Mouse (Mus musculus): ENCODE measurements around the gene Col5a3. TPM values are rescaled to one million over a fixed set of nuclear protein-coding genes. Genes with fewer than 3 reads are reported as not detected.

Gene Col5a3
- total RNA-seq (2014; rRNA removed) (0.83 and 2.1 TPM in 2 replicates), polyA plus RNA-seq (2012; rRNA removed) (2.9 and 6.4 TPM in 2 replicates)

DNA sequence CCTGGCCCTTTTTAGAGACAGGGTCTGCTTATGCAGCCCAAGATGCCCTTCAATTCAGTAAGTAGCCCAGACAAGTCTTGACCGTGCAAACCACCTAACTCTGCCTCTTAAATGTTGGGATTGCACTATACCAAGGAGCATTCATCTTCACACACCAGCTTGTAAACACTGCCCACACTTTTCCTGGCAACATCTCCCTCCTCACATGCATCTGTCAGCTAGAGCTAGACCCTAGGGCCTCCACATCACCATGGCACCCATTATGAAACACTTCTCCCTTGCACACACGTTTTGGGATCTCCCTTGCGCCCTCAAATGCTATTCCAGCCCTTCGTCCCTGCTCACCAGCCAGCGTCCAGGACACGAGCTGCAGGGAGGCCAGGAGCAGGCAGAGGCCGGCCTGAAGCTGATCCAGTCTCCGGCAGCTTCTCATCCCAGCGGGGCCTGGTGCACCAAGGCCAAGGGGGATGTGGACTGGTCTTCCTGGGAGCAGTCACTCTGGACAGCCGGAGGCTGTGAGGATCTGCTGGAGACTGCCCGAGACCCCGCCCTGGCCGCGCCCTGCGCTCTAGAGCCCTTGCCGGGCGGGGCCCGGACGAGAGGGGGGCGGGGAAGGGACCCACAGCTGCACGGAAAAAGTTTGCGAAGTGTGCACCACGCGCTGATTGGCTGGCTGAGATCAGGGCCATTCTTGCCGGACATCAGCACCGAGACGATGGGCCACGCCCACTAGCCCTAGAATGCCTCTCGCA lies at the start of gene Col5a3:
TSS of gene Col5a3 (minus strand) at position 547 of the 752 bp plus-strand sequence.
- Histone ChIP-seq H3K9ac (ENCODE audit: low read depth, low read length) (peak within 1 kb of the TSS; percentile 29; the same call in 1 of the 2 replicates), H3K27ac (replicated peaks; ENCODE audit: insufficient read depth, low read depth, low read length) (no peak within 1 kb of the TSS), H3K4me3 (ENCODE audit: insufficient read depth, low read depth, low read length) (peak within 1 kb of the TSS; percentile 29; the same call in 1 of the 2 replicates), H3K27me3 (ENCODE audit: control insufficient read depth, insufficient read depth, low read length) (peaks cover 5% of the 10 kb centered on the region; the same call in 1 of the 2 replicates), H3K4me1 (ENCODE audit: control insufficient read depth, insufficient read depth, low read length) (no peaks in the 10 kb centered on the region), H3K79me2 (ENCODE audit: control insufficient read depth, insufficient read depth, low read length) (no peaks in the 10 kb centered on the region), H3K36me3 (ENCODE audit: control insufficient read depth, insufficient read depth, low read length) (no peaks in the 10 kb centered on the region)
- WGBS, result 12% methylated on average over 29 of the region's 29 CpGs
- TF ChIP-seq CTCF (IDR thresholded peaks at IDR 0.05; ENCODE audit: low read depth, low read length) (no peak), POLR2A (IDR thresholded peaks at IDR 0.05; ENCODE audit: extremely low read depth, insufficient read depth, low read length) (no peak)
- no peak for DNase-seq (ENCODE audit: extremely low read depth, low read depth, low spot score)

DNA sequence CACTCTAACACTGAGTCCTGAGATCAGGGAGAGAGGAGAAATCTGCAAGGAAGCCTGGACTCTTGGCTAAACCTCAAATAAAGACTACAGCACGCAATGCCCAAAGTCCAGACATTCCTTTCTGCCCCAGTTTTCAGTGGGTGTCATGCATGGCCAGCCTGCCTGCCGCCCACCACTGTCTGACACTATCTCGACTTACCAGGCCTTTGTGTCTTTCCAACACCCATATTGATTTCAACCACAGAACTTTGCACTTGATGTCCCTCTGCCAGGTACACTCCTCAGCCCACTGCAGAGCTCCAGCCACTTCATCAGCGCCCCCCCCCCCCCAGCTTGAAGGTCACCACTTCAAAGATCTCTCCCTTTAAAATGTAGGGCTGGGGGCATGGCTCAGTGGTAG lies 47.4 kb upstream of the Col5a3 start:
- Histone ChIP-seq H3K79me2 (ENCODE audit: control insufficient read depth, insufficient read depth, low read length) (no peaks in the 10 kb centered on the region), H3K4me1 (ENCODE audit: control insufficient read depth, insufficient read depth, low read length) (peaks cover 28% of the 10 kb centered on the region), H3K9ac (ENCODE audit: low read depth, low read length) (peak overlapping the region; percentile 46; the same call in 1 of the 2 replicates), H3K4me3 (ENCODE audit: insufficient read depth, low read depth, low read length) (no peak overlapping the region), H3K27ac (replicated peaks; ENCODE audit: insufficient read depth, low read depth, low read length) (peak overlapping the region; percentile 90), H3K27me3 (ENCODE audit: control insufficient read depth, insufficient read depth, low read length) (no peaks in the 10 kb centered on the region), H3K36me3 (ENCODE audit: control insufficient read depth, insufficient read depth, low read length) (no peaks in the 10 kb centered on the region)
- DNase-seq (ENCODE audit: extremely low read depth, low read depth, low spot score), result peak; percentile 96
- TF ChIP-seq CTCF (IDR thresholded peaks at IDR 0.05; ENCODE audit: low read depth, low read length) (no peak), POLR2A (IDR thresholded peaks at IDR 0.05; ENCODE audit: extremely low read depth, insufficient read depth, low read length) (no peak)
- WGBS, result 19% methylated on average over 4 of the region's 4 CpGs

DNA sequence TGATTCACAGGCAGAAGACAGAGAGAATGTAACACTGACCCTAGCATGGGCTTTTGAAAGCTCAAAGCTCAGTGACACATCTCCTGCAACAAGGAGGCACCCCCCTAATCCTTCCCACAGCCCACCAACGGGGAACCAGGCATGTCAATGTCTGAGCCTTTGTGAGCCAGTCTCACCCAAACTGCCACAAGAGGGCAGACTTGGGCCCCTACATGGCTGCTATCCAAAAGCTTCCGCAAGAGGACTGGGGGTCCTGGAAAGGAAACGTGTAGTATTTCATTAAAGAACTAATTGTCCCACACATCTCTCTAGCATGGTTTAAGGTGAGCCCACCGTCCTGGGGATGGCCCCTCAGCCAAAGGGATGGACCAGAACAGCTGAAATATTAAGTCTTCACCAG lies 47.0 kb upstream of the Col5a3 start:
- no peak for DNase-seq (ENCODE audit: extremely low read depth, low read depth, low spot score)
- Histone ChIP-seq H3K79me2 (ENCODE audit: control insufficient read depth, insufficient read depth, low read length) (no peaks in the 10 kb centered on the region), H3K4me3 (ENCODE audit: insufficient read depth, low read depth, low read length) (no peak overlapping the region), H3K27ac (replicated peaks; ENCODE audit: insufficient read depth, low read depth, low read length) (peak overlapping the region; percentile 90), H3K4me1 (ENCODE audit: control insufficient read depth, insufficient read depth, low read length) (peaks cover 28% of the 10 kb centered on the region), H3K36me3 (ENCODE audit: control insufficient read depth, insufficient read depth, low read length) (no peaks in the 10 kb centered on the region), H3K27me3 (ENCODE audit: control insufficient read depth, insufficient read depth, low read length) (no peaks in the 10 kb centered on the region), H3K9ac (ENCODE audit: low read depth, low read length) (peak overlapping the region; percentile 46)
- peak; percentile 75 for TF ChIP-seq CTCF (IDR thresholded peaks at IDR 0.05; ENCODE audit: low read depth, low read length)
- TF ChIP-seq POLR2A (IDR thresholded peaks at IDR 0.05; ENCODE audit: extremely low read depth, insufficient read depth, low read length), result no peak
- 3% methylated on average over 4 of the region's 4 CpGs for WGBS

DNA sequence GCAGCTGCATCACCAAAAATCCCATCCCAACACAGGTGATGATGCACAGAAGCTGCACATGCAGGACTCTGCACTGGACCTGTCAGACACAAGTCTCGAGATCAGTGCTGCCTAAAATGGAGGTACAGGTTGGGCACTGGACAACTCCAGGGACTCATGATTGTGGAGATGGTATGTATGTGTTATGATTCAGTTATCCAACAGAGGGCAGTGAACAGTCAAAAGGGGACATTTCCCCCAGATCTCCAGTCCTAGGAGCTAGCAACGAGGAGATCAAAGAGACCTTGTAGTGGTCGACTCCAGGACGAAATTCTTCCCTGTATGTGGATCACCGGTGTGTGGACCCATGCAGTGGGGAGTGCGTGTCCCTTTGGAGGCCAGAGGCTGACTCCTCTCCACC lies 45.1 kb upstream of the Col5a3 start:
- WGBS, result 43% methylated on average over 6 of the region's 6 CpGs
- no peaks in the 10 kb centered on the region for H3K79me2 ChIP-seq (ENCODE audit: control insufficient read depth, insufficient read depth, low read length)
- no peak for TF ChIP-seq CTCF (IDR thresholded peaks at IDR 0.05; ENCODE audit: low read depth, low read length)
- no peak for TF ChIP-seq POLR2A (IDR thresholded peaks at IDR 0.05; ENCODE audit: extremely low read depth, insufficient read depth, low read length)
- H3K4me3 ChIP-seq (ENCODE audit: insufficient read depth, low read depth, low read length), result no peak overlapping the region
- peaks cover 14% of the 10 kb centered on the region for H3K4me1 ChIP-seq (ENCODE audit: control insufficient read depth, insufficient read depth, low read length)
- no peak overlapping the region for H3K27ac ChIP-seq (replicated peaks; ENCODE audit: insufficient read depth, low read depth, low read length)
- no peaks in the 10 kb centered on the region for H3K36me3 ChIP-seq (ENCODE audit: control insufficient read depth, insufficient read depth, low read length)
- H3K27me3 ChIP-seq (ENCODE audit: control insufficient read depth, insufficient read depth, low read length), result no peaks in the 10 kb centered on the region
- no peak for DNase-seq (ENCODE audit: extremely low read depth, low read depth, low spot score)
- H3K9ac ChIP-seq (ENCODE audit: low read depth, low read length), result no peak overlapping the region

DNA sequence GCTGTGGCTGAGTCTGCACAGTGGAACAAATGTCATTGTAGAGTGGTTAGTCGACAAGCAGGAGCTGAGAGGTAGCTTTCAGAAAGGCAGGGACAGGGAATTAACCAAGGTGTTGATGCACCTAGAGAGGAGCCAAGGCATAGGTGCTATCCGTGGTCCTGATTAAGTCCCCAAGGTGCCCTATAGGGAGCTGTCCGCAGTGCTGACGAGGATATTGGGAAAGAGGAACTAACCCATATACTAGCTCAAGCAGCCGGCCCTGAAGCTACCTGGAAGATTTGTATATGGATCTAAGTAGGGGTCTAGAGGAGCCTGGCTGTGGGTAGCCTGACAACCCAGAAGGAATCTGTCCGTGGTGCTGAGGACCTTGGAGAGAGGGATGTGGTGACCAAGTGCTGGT lies 42.3 kb upstream of the Col5a3 start:
- Histone ChIP-seq H3K36me3 (ENCODE audit: control insufficient read depth, insufficient read depth, low read length) (no peaks in the 10 kb centered on the region), H3K79me2 (ENCODE audit: control insufficient read depth, insufficient read depth, low read length) (no peaks in the 10 kb centered on the region), H3K27ac (replicated peaks; ENCODE audit: insufficient read depth, low read depth, low read length) (no peak overlapping the region), H3K27me3 (ENCODE audit: control insufficient read depth, insufficient read depth, low read length) (no peaks in the 10 kb centered on the region), H3K9ac (ENCODE audit: low read depth, low read length) (no peak overlapping the region), H3K4me1 (ENCODE audit: control insufficient read depth, insufficient read depth, low read length) (peaks cover 6% of the 10 kb centered on the region), H3K4me3 (ENCODE audit: insufficient read depth, low read depth, low read length) (no peak overlapping the region)
- WGBS, result 5% methylated on average over 6 of the region's 6 CpGs
- TF ChIP-seq POLR2A (IDR thresholded peaks at IDR 0.05; ENCODE audit: extremely low read depth, insufficient read depth, low read length) (no peak), CTCF (IDR thresholded peaks at IDR 0.05; ENCODE audit: low read depth, low read length) (no peak)
- no peak for DNase-seq (ENCODE audit: extremely low read depth, low read depth, low spot score)

DNA sequence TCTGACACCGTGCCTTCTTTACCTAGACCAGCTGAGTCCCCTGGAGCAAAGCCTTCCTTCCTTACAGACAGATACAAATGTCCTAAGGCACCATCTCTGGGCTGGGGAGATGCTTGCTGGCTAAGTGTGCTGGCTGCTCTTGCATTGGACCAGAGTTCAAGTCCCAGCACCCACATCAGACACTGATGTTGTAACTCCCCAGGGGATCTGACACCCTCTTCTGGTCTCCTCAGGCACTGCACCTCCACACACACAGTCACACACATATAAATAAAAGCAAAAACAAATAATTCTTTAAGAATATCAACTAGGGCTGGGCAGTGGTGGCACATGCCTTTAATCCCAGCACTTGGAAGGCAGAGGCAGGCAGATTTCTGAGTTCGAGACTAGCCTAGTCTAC lies 35.3 kb upstream of the Col5a3 start:
- Histone ChIP-seq H3K9ac (ENCODE audit: low read depth, low read length) (no peak overlapping the region), H3K27ac (replicated peaks; ENCODE audit: insufficient read depth, low read depth, low read length) (no peak overlapping the region)

More for the DNA sequence above, 35.3 kb upstream of the Col5a3 start:
- Histone ChIP-seq H3K79me2 (ENCODE audit: control insufficient read depth, insufficient read depth, low read length) (no peaks in the 10 kb centered on the region), H3K36me3 (ENCODE audit: control insufficient read depth, insufficient read depth, low read length) (no peaks in the 10 kb centered on the region), H3K4me3 (ENCODE audit: insufficient read depth, low read depth, low read length) (no peak overlapping the region), H3K27me3 (ENCODE audit: control insufficient read depth, insufficient read depth, low read length) (no peaks in the 10 kb centered on the region), H3K4me1 (ENCODE audit: control insufficient read depth, insufficient read depth, low read length) (no peaks in the 10 kb centered on the region)
- no peak for TF ChIP-seq POLR2A (IDR thresholded peaks at IDR 0.05; ENCODE audit: extremely low read depth, insufficient read depth, low read length)
- TF ChIP-seq CTCF (IDR thresholded peaks at IDR 0.05; ENCODE audit: low read depth, low read length), result no peak
- DNase-seq (ENCODE audit: extremely low read depth, low read depth, low spot score), result no peak
- WGBS, result 88% methylated on average over 2 of the region's 2 CpGs
